Mouse (Mus musculus) kidney, embryonic 14.5 days (tissue): ENCODE measurements around the gene Hamp. TPM values are rescaled to one million over a fixed set of nuclear protein-coding genes. Genes with fewer than 3 reads are reported as not detected.
"Not testable (repeated sequence)": the region's sequence is repeated elsewhere in the genome, so short reads cannot be mapped to it uniquely, and the experiment has no call there.

Experiments used
- ATAC-seq: fragments of 200-750 bp; cut with Nextera tagmentation; 2 replicates; pipeline ENCODE4 v1.8.0; 2017; ENCODE audit warnings: moderate number of reproducible peaks, mild to moderate bottlenecking, moderate TSS enrichment, moderate library complexity; ENCODE audit not compliant: low FRiP score, low TSS enrichment
- H3K27ac ChIP-seq: fragments of 300-500 bp; sonication (generic); 2 replicates; pipeline ENCODE4 v1.5.1; 2014; ENCODE audit warnings: low read depth, mild to moderate bottlenecking, low read length, moderate library complexity, mixed read lengths
- H3K27me3 ChIP-seq: fragments of 300-500 bp; sonication (generic); 2 replicates; pipeline ENCODE4 v1.6.1; 2014; ENCODE audit warnings: mild to moderate bottlenecking, low read length; ENCODE audit not compliant: control insufficient read depth, insufficient read depth
- H3K36me3 ChIP-seq: fragments of 300-500 bp; sonication (generic); 2 replicates; pipeline ENCODE4 v1.6.1; 2014; ENCODE audit warnings: low read length, mixed read lengths; ENCODE audit not compliant: control insufficient read depth, insufficient read depth
- H3K4me1 ChIP-seq: fragments of 300-500 bp; sonication (generic); 2 replicates; pipeline ENCODE4 v1.6.1; 2014; ENCODE audit warnings: low read length, mixed read lengths; ENCODE audit not compliant: control insufficient read depth, insufficient read depth
- H3K4me2 ChIP-seq: fragments of 300-500 bp; sonication (generic); replicated peaks from 2 replicates; pipeline ENCODE4 v1.6.1; 2014; ENCODE audit warnings: low read depth, mild to moderate bottlenecking, low read length
- H3K4me3 ChIP-seq: fragments of 300-500 bp; sonication (generic); 2 replicates; pipeline ENCODE4 v1.5.1; 2014; ENCODE audit warnings: mild to moderate bottlenecking, low read length
- H3K9ac ChIP-seq: fragments of 300-500 bp; sonication (generic); 2 replicates; pipeline ENCODE4 v1.6.1; 2014; ENCODE audit warnings: low read depth, mild to moderate bottlenecking, low read length, moderate library complexity
- H3K9me3 ChIP-seq: fragments of 300-500 bp; sonication (generic); 2 replicates; pipeline ENCODE4 v1.6.1; 2016; ENCODE audit warnings: low read length; ENCODE audit not compliant: control insufficient read depth
- WGBS: fragments of 180-500 bp; shearing (Covaris S2); extraction: QIAGEN DNeasy Blood & Tissue Kit; methylation state at CpG from one replicate; pipeline ENCODE4 v1.1.7; 2014; 5-methylcytosine and 5-hydroxymethylcytosine counted together
- polyA plus RNA-seq: library from polyadenylated mRNA; unstranded; fragments of >200 nt; fragmentation: Nextera tagmentation; extraction: Ambion mirVana; gene quantifications from 2 replicates; pipeline ENCODE4 v1.2.1, GENCODE M21; 2014

Gene Hamp
- polyA plus RNA-seq, 1 experiment from 2014 or later: not detected

GRCm38 (mm10) chr7:30924071-30924470 lies 19.8 kb downstream of the Hamp start:
- no peaks in the 10 kb centered on the region for H3K27me3 ChIP-seq
- no peak overlapping the region for H3K9ac ChIP-seq
- no peaks in the 10 kb centered on the region for H3K36me3 ChIP-seq
- H3K4me3 ChIP-seq: no peak overlapping the region
- H3K9me3 ChIP-seq: no peaks in the 10 kb centered on the region
- no peak for ATAC-seq
- no peak overlapping the region for H3K27ac ChIP-seq
- no peaks in the 10 kb centered on the region for H3K4me1 ChIP-seq
- 53% methylated on average over 3 of the region's 3 CpGs for WGBS
- no peak overlapping the region for H3K4me2 ChIP-seq

- H3K9me3 ChIP-seq: not testable (repeated sequence)
- 38% methylated on average over 3 of the region's 3 CpGs for WGBS
Measured at GRCm38 (mm10) chr7:30922490-30922889, 21.3 kb downstream of the Hamp start.

GRCm38 (mm10) chr7:30920217-30920616 lies 23.6 kb downstream of the Hamp start:
- no peaks in the 10 kb centered on the region for H3K4me1 ChIP-seq
- H3K9ac ChIP-seq: no peak overlapping the region
- H3K27ac ChIP-seq: no peak overlapping the region
- no peaks in the 10 kb centered on the region for H3K9me3 ChIP-seq
- no peak overlapping the region for H3K4me2 ChIP-seq
- ATAC-seq: no peak
- H3K36me3 ChIP-seq: no peaks in the 10 kb centered on the region
- no peaks in the 10 kb centered on the region for H3K27me3 ChIP-seq
- WGBS: 60% methylated on average over 3 of the region's 3 CpGs
- H3K4me3 ChIP-seq: no peak overlapping the region

More at GRCm38 (mm10) chr7:30922490-30922889, 21.3 kb downstream of the Hamp start:
- H3K36me3 ChIP-seq, H3K4me1 ChIP-seq, H3K4me2 ChIP-seq, H3K9ac ChIP-seq, H3K4me3 ChIP-seq, H3K27me3 ChIP-seq, ATAC-seq, H3K27ac ChIP-seq: not testable (repeated sequence)

- Histone ChIP-seq H3K9ac (no peak overlapping the region), H3K27me3 (no peaks in the 10 kb centered on the region), H3K4me1 (no peaks in the 10 kb centered on the region), H3K4me3 (no peak overlapping the region), H3K4me2 (no peak overlapping the region), H3K27ac (no peak overlapping the region), H3K36me3 (no peaks in the 10 kb centered on the region), H3K9me3 (no peaks in the 10 kb centered on the region)
- no peak for ATAC-seq
- WGBS: 59% methylated on average over 4 of the region's 4 CpGs
Measured at GRCm38 (mm10) chr7:30917219-30917618, 26.6 kb downstream of the Hamp start.

GRCm38 (mm10) chr7:30916713-30917112 lies 27.1 kb downstream of the Hamp start:
- H3K9ac ChIP-seq: no peak overlapping the region
- no peak for ATAC-seq
- no peak overlapping the region for H3K4me2 ChIP-seq
- no peaks in the 10 kb centered on the region for H3K9me3 ChIP-seq
- H3K27me3 ChIP-seq: no peaks in the 10 kb centered on the region
- H3K4me1 ChIP-seq: no peaks in the 10 kb centered on the region
- H3K4me3 ChIP-seq: no peak overlapping the region
- H3K27ac ChIP-seq: no peak overlapping the region
- WGBS: 34% methylated on average over 6 of the region's 6 CpGs
- H3K36me3 ChIP-seq: no peaks in the 10 kb centered on the region

- H3K27ac ChIP-seq: no peak within 1 kb of the TSS
Measured at GRCm38 (mm10) chr7:30914732-30915131, 29.1 kb downstream of the Hamp start, which contains the start of gene Mag. Mag (minus strand) TSS chr7:30914873.

GRCm38 (mm10) chr7:30909773-30910172 lies 34.1 kb downstream of the Hamp start:
- 0 out of 2 replicates have a peak, but pooled peaks cover 3% of the 10 kb centered on the region for H3K4me1 ChIP-seq
- H3K27ac ChIP-seq: no peak overlapping the region
- H3K9ac ChIP-seq: no peak overlapping the region
- no peak overlapping the region for H3K4me2 ChIP-seq
- no peak overlapping the region for H3K4me3 ChIP-seq
- H3K27me3 ChIP-seq: no peaks in the 10 kb centered on the region
- 80% methylated on average over 6 of the region's 6 CpGs for WGBS
- ATAC-seq: no peak
- no peaks in the 10 kb centered on the region for H3K36me3 ChIP-seq
- no peaks in the 10 kb centered on the region for H3K9me3 ChIP-seq

More at GRCm38 (mm10) chr7:30914732-30915131, 29.1 kb downstream of the Hamp start, which contains the start of gene Mag:
- Histone ChIP-seq H3K27me3 (no peaks in the 10 kb centered on the region), H3K9me3 (no peaks in the 10 kb centered on the region), H3K4me1 (no peaks in the 10 kb centered on the region), H3K4me2 (no peak within 1 kb of the TSS), H3K4me3 (no peak within 1 kb of the TSS), H3K36me3 (no peaks in the 10 kb centered on the region), H3K9ac (no peak within 1 kb of the TSS)
- no peak for ATAC-seq
- 72% methylated on average over 8 of the region's 8 CpGs for WGBS

GRCm38 (mm10) chr7:30908992-30909431 lies 34.8 kb downstream of the Hamp start:
- peak overlapping the region; percentile 58 for H3K4me2 ChIP-seq
- no peak overlapping the region for H3K27ac ChIP-seq
- no peaks in the 10 kb centered on the region for H3K9me3 ChIP-seq
- no peaks in the 10 kb centered on the region for H3K36me3 ChIP-seq
- WGBS: 25% methylated on average over 16 of the region's 17 CpGs
- no peak overlapping the region for H3K9ac ChIP-seq
- H3K4me3 ChIP-seq: peak overlapping the region; percentile 31
- H3K27me3 ChIP-seq: no peaks in the 10 kb centered on the region
- 0 out of 2 replicates have a peak, but pooled peaks cover 3% of the 10 kb centered on the region for H3K4me1 ChIP-seq
- ATAC-seq: peak; percentile 47; the same call in 1 of the 2 replicates

GRCm38 (mm10) chr7:30908277-30908991 lies 35.4 kb downstream of the Hamp start:
- peak overlapping the region; percentile 31; the same call in 1 of the 2 replicates for H3K9ac ChIP-seq

More at GRCm38 (mm10) chr7:30908277-30908991, 35.4 kb downstream of the Hamp start:
- Histone ChIP-seq H3K9me3 (no peaks in the 10 kb centered on the region), H3K36me3 (no peaks in the 10 kb centered on the region), H3K27ac (no peak overlapping the region), H3K4me1 (0 out of 2 replicates have a peak, but pooled peaks cover 3% of the 10 kb centered on the region), H3K4me3 (peak overlapping the region; percentile 31), H3K27me3 (no peaks in the 10 kb centered on the region), H3K4me2 (peak overlapping the region; percentile 58)
- WGBS: 3% methylated on average over 23 of the region's 26 CpGs
- ATAC-seq: peak; percentile 84
